Mouse (Mus musculus): ENCODE results near the gene Ptpn14.

- TF ChIP-seq CTCF (IDR thresholded peaks at IDR 0.05) (no peak), POLR2A (IDR thresholded peaks at IDR 0.05; ENCODE audit: insufficient read depth, low read depth, low read length) (no peak), EP300 (IDR thresholded peaks at IDR 0.05; ENCODE audit: insufficient read depth, low read depth, low read length) (no peak)
Measured at GRCm38 (mm10) chr1:189824436-189824835, 96.4 kb downstream of the Ptpn14 start.
